Mouse (Mus musculus): ENCODE data around the gene Sulf2. TPM values are rescaled to one million over a fixed set of nuclear protein-coding genes. Genes with fewer than 3 reads are reported as not detected.

Sulf2 gene
- polyA plus RNA-seq, 1 experiment from 2014 or later, result 125 TPM

DNA sequence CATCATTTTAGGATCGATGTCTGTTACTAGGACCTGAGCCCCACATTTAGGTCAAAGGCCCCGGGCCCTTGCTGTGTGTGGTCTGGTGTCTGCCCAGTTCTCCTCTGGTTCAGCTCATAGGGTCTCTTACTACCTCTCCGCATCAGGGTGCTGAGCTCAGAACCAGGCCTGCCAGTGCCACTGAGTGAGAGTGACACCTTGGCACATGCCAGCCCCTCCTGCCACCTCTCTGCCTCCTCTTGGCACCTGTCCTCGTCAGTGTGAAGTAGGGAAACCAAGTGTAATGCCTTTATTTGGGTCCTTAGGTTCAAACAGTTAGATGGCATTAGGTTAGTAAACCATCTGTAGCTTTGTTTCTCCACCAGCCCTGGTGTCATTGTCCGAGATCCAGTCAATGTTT, 84.0 kb downstream of the Sulf2 start:
- Histone ChIP-seq H3K9ac (no peak overlapping the region), H3K4me1 (replicated peaks; ENCODE audit: control insufficient read depth, insufficient read depth, low read length) (no peaks in the 10 kb centered on the region), H3K9me3 (ENCODE audit: control insufficient read depth, low read length) (no peaks in the 10 kb centered on the region), H3K4me3 (replicated peaks; ENCODE audit: low read length) (no peak overlapping the region), H3K27me3 (ENCODE audit: control insufficient read depth, insufficient read depth, low read length) (no peaks in the 10 kb centered on the region), H3K36me3 (replicated peaks; ENCODE audit: control insufficient read depth, insufficient read depth) (peaks cover 66% of the 10 kb centered on the region), H3K27ac (no peak overlapping the region), H3K4me2 (replicated peaks) (no peak overlapping the region)
- no peak for ATAC-seq (ENCODE audit: low FRiP score)
- DNase-seq (ENCODE audit: low spot score), result no peak
- WGBS, result 94% methylated on average over 5 of the region's 5 CpGs

DNA sequence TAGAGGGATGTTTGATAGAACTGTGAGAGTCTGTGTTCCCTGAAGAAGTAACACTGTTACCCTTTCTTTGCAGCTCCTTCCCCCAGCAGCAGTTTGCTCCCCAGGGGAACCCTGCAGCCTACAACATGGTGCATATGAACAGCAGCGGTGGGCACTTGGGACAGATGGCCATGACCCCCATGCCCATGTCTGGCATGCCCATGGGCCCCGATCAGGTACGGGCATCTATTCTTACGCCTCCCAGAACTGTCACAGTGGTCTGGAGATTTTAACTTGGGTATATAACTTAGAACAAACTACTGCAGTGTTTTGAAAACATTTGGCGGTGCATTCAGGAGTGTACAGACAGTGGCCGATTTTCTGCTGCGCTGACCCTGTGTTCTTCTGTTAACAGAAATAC, 85.7 kb downstream of the Sulf2 start:
- Histone ChIP-seq H3K9ac (no peak overlapping the region), H3K36me3 (replicated peaks; ENCODE audit: control insufficient read depth, insufficient read depth) (peaks cover 79% of the 10 kb centered on the region)

DNA sequence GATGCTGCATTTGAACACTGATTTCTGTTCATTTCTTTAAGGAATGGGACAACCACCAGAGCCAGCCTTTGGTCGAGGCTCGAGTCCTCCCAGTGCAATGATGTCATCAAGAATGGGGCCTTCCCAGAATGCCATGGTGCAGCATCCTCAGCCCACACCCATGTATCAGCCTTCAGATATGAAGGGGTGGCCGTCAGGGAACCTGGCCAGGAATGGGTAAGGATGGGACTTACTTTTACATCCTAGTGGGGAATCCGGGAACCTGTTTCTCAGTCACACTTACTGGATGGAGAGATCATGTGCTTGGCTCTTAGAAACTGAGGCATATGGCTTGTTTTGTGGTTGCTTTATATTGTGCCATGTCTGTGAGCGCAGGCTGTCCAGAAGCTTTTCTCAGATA, 86.3 kb downstream of the Sulf2 start:
- Histone ChIP-seq H3K4me3 (replicated peaks; ENCODE audit: low read length) (no peak overlapping the region), H3K4me1 (replicated peaks; ENCODE audit: control insufficient read depth, insufficient read depth, low read length) (no peaks in the 10 kb centered on the region), H3K27ac (no peak overlapping the region), H3K9ac (no peak overlapping the region), H3K9me3 (ENCODE audit: control insufficient read depth, low read length) (no peaks in the 10 kb centered on the region), H3K36me3 (replicated peaks; ENCODE audit: control insufficient read depth, insufficient read depth) (peaks cover 84% of the 10 kb centered on the region), H3K27me3 (ENCODE audit: control insufficient read depth, insufficient read depth, low read length) (no peaks in the 10 kb centered on the region), H3K4me2 (replicated peaks) (no peak overlapping the region)
- WGBS, result 92% methylated on average over 5 of the region's 5 CpGs
- DNase-seq (ENCODE audit: low spot score) (no peak), ATAC-seq (ENCODE audit: low FRiP score) (no peak)

More for the DNA sequence above, 85.7 kb downstream of the Sulf2 start:
- WGBS, result 94% methylated on average over 7 of the region's 7 CpGs
- ATAC-seq (ENCODE audit: low FRiP score), result no peak
- no peak overlapping the region for H3K27ac ChIP-seq
- no peaks in the 10 kb centered on the region for H3K27me3 ChIP-seq (ENCODE audit: control insufficient read depth, insufficient read depth, low read length)
- H3K9me3 ChIP-seq (ENCODE audit: control insufficient read depth, low read length), result no peaks in the 10 kb centered on the region
- no peaks in the 10 kb centered on the region for H3K4me1 ChIP-seq (replicated peaks; ENCODE audit: control insufficient read depth, insufficient read depth, low read length)
- no peak overlapping the region for H3K4me3 ChIP-seq (replicated peaks; ENCODE audit: low read length)
- DNase-seq (ENCODE audit: low spot score), result no peak
- no peak overlapping the region for H3K4me2 ChIP-seq (replicated peaks)

DNA sequence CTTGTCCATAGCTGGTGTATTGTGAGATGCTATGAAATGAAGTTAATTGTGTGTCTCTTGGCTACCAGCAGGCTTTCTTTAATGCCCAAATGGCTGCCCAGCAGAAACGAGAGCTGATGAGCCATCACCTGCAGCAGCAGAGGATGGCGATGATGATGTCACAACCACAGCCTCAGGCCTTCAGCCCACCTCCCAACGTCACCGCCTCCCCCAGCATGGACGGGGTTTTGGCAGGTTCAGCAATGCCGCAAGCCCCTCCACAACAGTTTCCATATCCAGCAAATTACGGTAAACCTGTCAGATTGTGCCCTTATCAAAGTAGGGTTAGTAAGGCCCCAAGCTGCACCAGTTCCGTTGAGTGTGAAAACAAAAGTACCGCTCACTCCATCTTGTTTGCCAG, 87.2 kb downstream of the Sulf2 start:
- Histone ChIP-seq H3K4me2 (replicated peaks) (no peak overlapping the region), H3K4me1 (replicated peaks; ENCODE audit: control insufficient read depth, insufficient read depth, low read length) (no peaks in the 10 kb centered on the region), H3K4me3 (replicated peaks; ENCODE audit: low read length) (no peak overlapping the region), H3K9ac (no peak overlapping the region), H3K27me3 (ENCODE audit: control insufficient read depth, insufficient read depth, low read length) (no peaks in the 10 kb centered on the region), H3K27ac (no peak overlapping the region), H3K9me3 (ENCODE audit: control insufficient read depth, low read length) (no peaks in the 10 kb centered on the region), H3K36me3 (replicated peaks; ENCODE audit: control insufficient read depth, insufficient read depth) (peaks cover 89% of the 10 kb centered on the region)
- 89% methylated on average over 9 of the region's 9 CpGs for WGBS
- ATAC-seq (ENCODE audit: low FRiP score) (no peak), DNase-seq (ENCODE audit: low spot score) (no peak)

DNA sequence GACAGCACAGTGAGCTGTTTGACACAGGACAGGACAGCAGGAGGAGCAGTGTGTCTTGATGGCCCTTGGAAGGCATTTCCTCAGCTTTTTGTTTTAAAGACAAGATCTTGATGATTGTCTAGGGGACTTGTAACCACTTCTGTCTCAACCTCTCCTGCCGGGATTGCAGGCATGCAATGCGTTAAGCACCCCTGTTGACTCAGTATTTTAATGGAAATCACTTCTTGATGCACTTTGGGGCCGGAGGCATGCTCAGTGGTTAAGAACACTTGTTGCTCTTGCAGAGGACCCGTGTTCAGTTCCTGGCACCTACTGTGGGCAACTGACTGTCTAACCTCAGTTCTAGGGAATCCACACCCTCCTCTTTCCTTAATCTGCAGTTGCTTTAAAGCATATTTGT, 89.0 kb downstream of the Sulf2 start:
- 61% methylated on average over 4 of the region's 4 CpGs for WGBS
- H3K9me3 ChIP-seq (ENCODE audit: control insufficient read depth, low read length), result no peaks in the 10 kb centered on the region
- no peaks in the 10 kb centered on the region for H3K4me1 ChIP-seq (replicated peaks; ENCODE audit: control insufficient read depth, insufficient read depth, low read length)
- H3K27ac ChIP-seq, result no peak overlapping the region
- no peak overlapping the region for H3K4me2 ChIP-seq (replicated peaks)
- H3K9ac ChIP-seq, result no peak overlapping the region
- no peak overlapping the region for H3K4me3 ChIP-seq (replicated peaks; ENCODE audit: low read length)
- no peaks in the 10 kb centered on the region for H3K27me3 ChIP-seq (ENCODE audit: control insufficient read depth, insufficient read depth, low read length)
- peaks cover 93% of the 10 kb centered on the region for H3K36me3 ChIP-seq (replicated peaks; ENCODE audit: control insufficient read depth, insufficient read depth)
- ATAC-seq (ENCODE audit: low FRiP score) (no peak), DNase-seq (ENCODE audit: low spot score) (no peak)

DNA sequence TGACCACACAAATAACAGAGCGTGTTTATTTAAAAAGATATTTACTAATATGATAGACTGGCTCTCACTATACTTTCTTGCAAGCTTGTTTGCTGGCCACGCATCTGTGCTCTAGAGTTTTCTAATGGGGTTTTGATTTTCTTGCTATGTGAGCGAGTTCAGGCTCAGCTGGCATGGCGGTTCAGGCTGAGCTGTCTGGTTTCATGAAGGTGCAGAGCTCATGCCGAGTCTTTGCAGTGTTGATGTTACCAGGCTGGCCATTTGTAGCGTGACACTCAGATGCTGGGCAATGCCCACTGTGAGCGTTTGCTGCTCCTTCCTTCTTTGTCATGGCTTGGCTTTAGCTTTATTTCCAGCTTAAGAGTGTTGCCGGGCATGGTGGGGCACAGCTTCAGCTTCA, 93.0 kb downstream of the Sulf2 start:
- 90% methylated on average over 8 of the region's 8 CpGs for WGBS
- Histone ChIP-seq H3K27me3 (ENCODE audit: control insufficient read depth, insufficient read depth, low read length) (no peaks in the 10 kb centered on the region), H3K9me3 (ENCODE audit: control insufficient read depth, low read length) (no peaks in the 10 kb centered on the region), H3K9ac (no peak overlapping the region), H3K27ac (no peak overlapping the region), H3K4me1 (replicated peaks; ENCODE audit: control insufficient read depth, insufficient read depth, low read length) (no peaks in the 10 kb centered on the region), H3K4me2 (replicated peaks) (no peak overlapping the region), H3K36me3 (replicated peaks; ENCODE audit: control insufficient read depth, insufficient read depth) (peaks cover 92% of the 10 kb centered on the region), H3K4me3 (replicated peaks; ENCODE audit: low read length) (no peak overlapping the region)
- DNase-seq (ENCODE audit: low spot score) (no peak), ATAC-seq (ENCODE audit: low FRiP score) (no peak)

DNA sequence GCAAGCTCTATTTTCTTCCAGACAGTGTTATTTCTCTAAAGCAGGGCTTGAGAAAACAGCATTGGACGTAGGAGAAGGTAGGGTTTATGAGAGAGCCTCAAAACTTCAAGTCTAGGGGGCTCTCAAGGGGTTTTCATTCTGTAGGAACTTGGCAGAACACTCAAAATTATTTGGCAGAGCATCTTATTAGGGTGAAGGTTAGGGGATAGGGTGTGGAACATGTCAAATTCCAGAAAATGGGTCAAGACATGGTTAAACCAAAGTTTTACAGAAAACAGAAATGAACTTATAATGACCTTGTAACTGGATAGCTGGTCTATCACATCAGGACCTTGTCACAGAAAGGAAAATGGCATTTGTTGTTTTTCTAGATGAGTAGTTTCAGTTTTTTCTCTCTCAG, 93.5 kb downstream of the Sulf2 start:
- Histone ChIP-seq H3K4me1 (replicated peaks; ENCODE audit: control insufficient read depth, insufficient read depth, low read length) (no peaks in the 10 kb centered on the region), H3K9me3 (ENCODE audit: control insufficient read depth, low read length) (no peaks in the 10 kb centered on the region), H3K4me3 (replicated peaks; ENCODE audit: low read length) (no peak overlapping the region), H3K9ac (no peak overlapping the region), H3K36me3 (replicated peaks; ENCODE audit: control insufficient read depth, insufficient read depth) (peaks cover 91% of the 10 kb centered on the region), H3K4me2 (replicated peaks) (no peak overlapping the region), H3K27me3 (ENCODE audit: control insufficient read depth, insufficient read depth, low read length) (no peaks in the 10 kb centered on the region), H3K27ac (no peak overlapping the region)
- 86% methylated on average over 1 of the region's 1 CpGs for WGBS
- no peak for ATAC-seq (ENCODE audit: low FRiP score)
- no peak for DNase-seq (ENCODE audit: low spot score)

DNA sequence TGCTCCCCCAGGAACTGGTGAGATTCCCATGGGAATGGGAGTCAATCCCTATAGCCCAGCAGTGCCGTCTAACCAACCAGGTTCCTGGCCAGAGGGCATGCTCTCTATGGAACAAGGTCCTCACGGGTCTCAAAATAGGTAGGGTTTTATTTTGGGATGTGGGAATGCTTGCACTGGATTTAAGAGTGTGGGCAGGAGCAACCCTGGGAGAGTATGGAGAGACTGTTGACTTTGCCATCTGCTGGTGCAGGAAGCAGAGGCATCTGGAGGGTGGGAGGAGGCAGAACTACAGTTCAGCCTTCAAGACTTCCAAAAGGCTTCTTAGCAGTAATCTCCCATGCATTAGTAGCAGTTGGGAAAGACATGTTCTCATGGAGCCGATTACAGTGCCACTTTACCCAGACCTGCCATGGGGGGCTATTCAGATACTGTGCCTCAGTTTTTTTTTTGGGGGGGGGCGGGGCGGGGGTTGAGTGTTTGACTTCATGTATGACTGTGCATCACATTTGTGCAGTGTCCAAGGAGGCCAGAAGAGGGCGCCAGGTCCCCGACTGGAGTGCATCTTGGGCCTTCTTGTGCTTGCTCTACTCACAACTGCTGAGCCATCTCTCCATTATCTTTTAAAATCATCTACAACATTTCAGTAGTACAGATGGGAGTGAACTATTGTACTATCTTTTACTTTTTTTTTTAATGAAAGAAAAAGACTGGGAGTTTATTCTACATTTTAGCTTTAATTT, 95.6 kb downstream of the Sulf2 start:
- Histone ChIP-seq H3K9me3 (ENCODE audit: control insufficient read depth, low read length) (no peaks in the 10 kb centered on the region), H3K27ac (no peak overlapping the region), H3K27me3 (ENCODE audit: control insufficient read depth, insufficient read depth, low read length) (no peaks in the 10 kb centered on the region), H3K9ac (no peak overlapping the region), H3K4me1 (replicated peaks; ENCODE audit: control insufficient read depth, insufficient read depth, low read length) (no peaks in the 10 kb centered on the region), H3K36me3 (replicated peaks; ENCODE audit: control insufficient read depth, insufficient read depth) (peaks cover 92% of the 10 kb centered on the region), H3K4me2 (replicated peaks) (no peak overlapping the region), H3K4me3 (replicated peaks; ENCODE audit: low read length) (no peak overlapping the region)
- ATAC-seq (ENCODE audit: low FRiP score), result no peak
- no peak for DNase-seq (ENCODE audit: low spot score)
- WGBS, result 82% methylated on average over 7 of the region's 7 CpGs

DNA sequence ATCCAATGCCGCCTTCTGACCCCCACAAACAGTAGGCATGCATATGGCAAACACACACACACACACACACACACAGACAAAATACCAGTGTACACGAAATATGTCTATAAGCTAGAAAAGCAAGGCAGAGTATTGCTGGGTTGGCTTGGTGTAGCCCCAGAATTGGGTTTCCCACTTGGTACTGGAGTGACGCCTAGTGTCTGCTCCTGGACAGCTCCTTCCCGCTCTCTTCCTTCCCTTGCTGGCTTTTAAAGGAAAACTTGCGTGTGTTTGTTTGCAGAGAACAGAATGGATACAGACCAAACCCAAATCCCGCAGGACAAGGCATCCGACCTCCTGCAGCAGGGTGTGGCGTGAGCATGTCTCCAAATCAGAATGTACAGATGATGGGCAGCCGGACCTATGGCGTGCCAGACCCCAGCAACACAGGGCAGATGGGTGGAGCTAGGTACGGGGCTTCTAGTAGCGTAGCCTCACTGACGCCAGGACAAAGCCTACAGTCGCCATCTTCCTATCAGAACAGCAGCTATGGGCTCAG, 101.4 kb downstream of the Sulf2 start:
- Histone ChIP-seq H3K27me3 (ENCODE audit: control insufficient read depth, insufficient read depth, low read length) (no peaks in the 10 kb centered on the region), H3K27ac (no peak overlapping the region), H3K9ac (no peak overlapping the region), H3K36me3 (replicated peaks; ENCODE audit: control insufficient read depth, insufficient read depth) (peaks cover 94% of the 10 kb centered on the region), H3K4me3 (replicated peaks; ENCODE audit: low read length) (no peak overlapping the region), H3K4me1 (replicated peaks; ENCODE audit: control insufficient read depth, insufficient read depth, low read length) (no peaks in the 10 kb centered on the region), H3K4me2 (replicated peaks) (no peak overlapping the region), H3K9me3 (ENCODE audit: control insufficient read depth, low read length) (no peaks in the 10 kb centered on the region)
- ATAC-seq (ENCODE audit: low FRiP score) (no peak), DNase-seq (ENCODE audit: low spot score) (no peak)
- WGBS, result 93% methylated on average over 14 of the region's 14 CpGs

DNA sequence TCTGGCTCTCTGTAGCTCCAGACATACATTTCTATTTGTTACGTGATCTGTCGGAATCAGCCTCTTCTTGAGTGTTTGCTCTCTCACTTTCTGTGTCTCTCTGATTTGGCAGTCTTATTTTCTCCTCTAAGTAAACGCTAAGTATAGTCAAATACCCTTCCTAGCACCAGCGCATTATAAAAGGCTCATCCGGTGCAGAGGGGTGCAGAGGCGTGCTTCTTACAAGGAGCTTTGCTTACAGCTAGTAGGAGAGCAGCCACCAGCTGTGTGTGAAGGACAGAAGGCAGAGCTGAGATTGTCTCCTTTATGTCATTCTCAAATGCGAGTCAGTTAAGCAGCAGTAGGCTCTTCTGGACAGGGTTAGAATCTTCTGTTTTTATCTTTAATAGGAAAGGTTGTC, 103.5 kb downstream of the Sulf2 start:
- Histone ChIP-seq H3K4me1 (replicated peaks; ENCODE audit: control insufficient read depth, insufficient read depth, low read length) (no peaks in the 10 kb centered on the region), H3K36me3 (replicated peaks; ENCODE audit: control insufficient read depth, insufficient read depth) (peaks cover 89% of the 10 kb centered on the region), H3K4me3 (replicated peaks; ENCODE audit: low read length) (no peak overlapping the region), H3K27ac (no peak overlapping the region), H3K27me3 (ENCODE audit: control insufficient read depth, insufficient read depth, low read length) (no peaks in the 10 kb centered on the region), H3K9ac (no peak overlapping the region), H3K4me2 (replicated peaks) (no peak overlapping the region), H3K9me3 (ENCODE audit: control insufficient read depth, low read length) (no peaks in the 10 kb centered on the region)
- ATAC-seq (ENCODE audit: low FRiP score) (no peak), DNase-seq (ENCODE audit: low spot score) (no peak)
- 91% methylated on average over 7 of the region's 7 CpGs for WGBS
